Mouse (Mus musculus) T-helper 1 cell (primary cell): ENCODE measurements around the gene Itga6.

Experiments used
- in situ Hi-C: fragments of 300-600 bp; cut with MboI, MseI; formaldehyde crosslinking; loops from one replicate; pipeline ENCODE4 v1.15.1; 2025; ENCODE audit warnings: high pct_unique_total_duplicates

The Itga6 gene

DNA sequence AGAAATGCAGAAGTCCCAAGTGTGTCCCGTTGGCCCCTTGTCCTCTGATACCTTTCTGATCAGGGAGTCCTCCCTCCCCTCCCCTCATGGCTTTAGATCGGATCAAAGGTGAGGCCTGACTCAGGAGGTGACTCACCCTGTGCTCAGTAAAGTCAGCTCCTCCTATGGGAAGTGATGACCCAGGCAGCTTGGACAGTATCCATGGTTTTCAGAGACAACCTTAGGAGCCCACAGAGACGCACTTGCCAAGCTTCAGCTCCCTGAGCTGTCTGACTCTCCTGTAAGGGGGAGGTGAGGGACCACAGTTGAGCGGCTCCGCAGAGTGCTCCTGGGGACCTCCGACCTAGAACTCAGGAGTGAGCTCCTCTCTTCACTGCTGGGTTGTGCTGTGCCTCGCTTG, 56.3 kb downstream of the Itga6 start:
- in situ Hi-C loops: no loop called here

GRCm38 (mm10) chr2:71802131-71802530, 56.7 kb downstream of the Itga6 start:
- in situ Hi-C loops: no loop called here

DNA sequence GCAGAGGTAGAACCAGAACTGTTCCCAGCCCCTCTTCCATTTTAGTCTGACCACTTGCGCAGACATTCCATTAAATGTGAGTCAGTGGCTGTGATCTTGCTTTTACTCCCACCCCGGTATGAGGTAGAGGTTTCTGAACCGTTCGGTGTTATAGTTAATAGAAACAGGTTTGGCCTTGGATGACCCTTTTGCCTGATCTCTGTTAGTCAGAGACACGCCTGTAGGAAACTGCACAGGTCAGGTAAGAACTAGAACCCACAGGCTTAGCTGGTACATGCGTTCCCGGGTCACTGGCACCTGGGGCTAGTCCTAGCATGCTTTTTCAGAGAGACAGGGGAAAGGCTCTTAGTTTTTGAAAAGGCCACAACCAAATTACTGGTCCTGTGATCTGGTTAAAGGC, 59.7 kb downstream of the Itga6 start:
- in situ Hi-C loops: no loop called here

- in situ Hi-C loops: no loop called here
These were observed 60.5 kb downstream of the Itga6 start for GRCm38 (mm10) chr2:71805611-71806567.

DNA sequence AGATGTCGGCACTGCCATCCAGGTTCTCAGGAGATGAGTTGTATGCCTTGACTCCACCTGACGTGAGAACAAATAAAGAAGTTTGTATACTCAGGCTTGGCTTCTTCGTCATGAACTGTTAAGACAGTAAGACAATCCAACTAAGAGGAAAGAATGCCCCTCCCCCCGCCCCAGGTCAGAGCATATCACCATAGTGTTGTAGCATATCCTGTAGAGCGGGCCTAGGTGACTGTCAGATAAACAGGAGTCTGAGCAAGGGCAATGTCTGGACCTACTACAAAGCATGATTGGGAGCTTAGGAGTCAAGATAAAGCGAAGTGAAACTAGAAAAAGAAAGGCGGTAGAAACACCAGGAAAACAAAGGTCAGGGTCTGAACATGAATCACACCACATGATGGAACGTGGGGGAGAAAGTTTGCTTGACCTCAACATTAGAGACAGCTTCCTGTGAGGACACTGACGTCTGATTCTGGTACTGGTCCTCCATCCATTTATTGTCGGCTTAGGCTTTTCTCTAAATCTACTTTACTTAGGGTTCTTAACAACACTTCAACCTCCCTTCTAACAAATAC, 64.0 kb downstream of the Itga6 start:
- in situ Hi-C loops: no loop called here

DNA sequence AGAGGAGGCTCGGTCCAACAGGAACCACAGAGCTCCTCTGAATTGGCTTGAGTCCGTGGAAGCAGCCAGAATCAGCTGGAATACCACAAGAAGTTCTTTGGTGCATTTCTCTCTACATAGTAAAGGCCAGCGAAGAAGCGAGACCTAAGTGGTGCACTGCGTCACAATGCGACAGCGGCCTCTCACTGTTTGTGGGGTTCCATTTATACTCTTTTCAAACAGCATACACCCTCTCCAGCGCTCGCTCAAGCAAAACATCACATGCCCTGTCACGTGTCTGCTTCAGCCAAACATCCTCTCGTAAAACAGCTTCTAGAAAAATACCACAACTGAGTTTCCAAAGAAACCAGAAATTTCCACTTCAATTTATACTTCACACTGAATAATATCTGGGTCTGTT, 64.6 kb downstream of the Itga6 start:
- in situ Hi-C loops: no loop called here

- in situ Hi-C loops: no loop called here
These were observed 65.5 kb downstream of the Itga6 start for GRCm38 (mm10) chr2:71810906-71811305.

- in situ Hi-C loops: no loop called here
These were observed 67.0 kb downstream of the Itga6 start for GRCm38 (mm10) chr2:71812221-71813021.

DNA sequence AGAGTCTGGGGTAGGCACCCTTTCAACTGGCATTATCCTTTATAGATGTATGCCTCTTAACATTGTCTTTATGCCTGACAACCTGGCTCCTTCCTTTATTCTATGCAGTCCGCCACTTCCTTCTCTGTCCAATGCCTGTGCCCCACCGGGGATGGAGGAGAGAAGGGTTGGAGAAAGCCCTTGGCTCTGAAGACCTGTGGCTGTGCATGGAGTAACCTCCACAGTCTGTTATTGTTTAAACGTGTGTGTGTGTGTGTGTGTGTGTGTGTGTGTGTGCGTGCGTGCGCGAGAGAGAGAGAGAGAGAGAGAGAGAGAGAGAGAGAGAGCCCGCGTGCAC, 67.6 kb downstream of the Itga6 start:
- in situ Hi-C loops: no loop called here

DNA sequence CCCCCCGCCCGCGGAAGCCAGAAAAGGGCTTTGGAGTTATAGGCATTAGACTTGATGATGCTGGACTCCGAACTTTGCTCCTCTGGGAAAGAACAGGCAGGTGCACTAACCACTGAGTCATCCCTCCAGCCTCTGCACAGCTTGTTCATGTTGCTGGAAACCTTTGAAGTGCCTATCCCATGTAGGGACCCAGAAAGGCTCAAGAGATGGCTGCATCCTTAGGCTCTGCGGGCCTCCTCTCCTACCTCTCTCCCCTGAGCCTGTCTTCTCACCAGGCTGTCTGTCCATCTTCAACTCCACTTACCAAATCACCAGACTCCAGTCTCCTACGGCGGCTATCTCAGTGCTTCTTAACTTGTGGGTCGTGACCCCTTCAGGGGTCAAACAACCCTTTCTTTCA, 68.0 kb downstream of the Itga6 start:
- in situ Hi-C loops: no loop called here

DNA sequence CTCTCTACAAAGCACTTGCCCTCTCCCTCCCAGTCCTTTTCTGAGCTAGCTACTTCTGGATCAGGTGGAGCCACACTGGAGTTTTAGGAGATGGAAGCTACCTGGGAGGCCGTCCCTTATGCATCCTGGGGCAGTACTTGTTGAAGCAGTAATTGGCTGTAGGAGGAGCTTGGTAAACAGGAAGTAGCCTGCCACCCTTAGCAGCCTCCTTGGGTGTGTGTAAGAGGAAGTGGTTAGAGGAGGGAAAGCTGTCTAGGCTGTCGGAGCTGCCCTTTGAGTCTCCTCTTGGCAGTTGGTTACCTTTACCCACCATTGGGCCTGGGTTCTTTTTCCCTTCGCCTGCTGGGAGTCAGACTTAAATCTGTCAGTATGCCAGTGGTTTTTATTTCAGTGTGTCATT, 68.6 kb downstream of the Itga6 start:
- in situ Hi-C loops: no loop called here

- in situ Hi-C loops: no loop called here
These were observed 69.9 kb downstream of the Itga6 start for GRCm38 (mm10) chr2:71815279-71815678.

- in situ Hi-C loops: no loop called here
These were observed 71.1 kb downstream of the Itga6 start for GRCm38 (mm10) chr2:71816391-71817041.

DNA sequence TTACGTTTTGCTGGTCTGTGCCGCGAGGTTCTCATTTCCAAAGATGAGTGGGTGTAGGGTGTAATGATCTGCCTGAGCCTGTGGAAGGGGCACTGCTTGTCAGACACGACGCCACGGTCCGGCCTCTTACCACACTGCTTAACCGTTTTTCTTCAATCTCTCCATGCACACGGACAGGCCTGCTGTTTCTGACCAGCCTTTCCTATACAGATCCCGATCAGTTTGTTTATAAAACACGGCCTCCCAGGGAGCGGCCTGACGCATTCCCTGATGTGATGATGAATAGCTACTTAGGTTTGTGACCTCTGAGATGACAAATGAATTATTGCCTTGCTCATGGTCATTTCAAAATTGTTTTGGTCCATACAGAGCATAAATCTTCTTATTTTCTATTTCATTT, 78.7 kb downstream of the Itga6 start:
- in situ Hi-C loops: loop anchor here (5.0 kb wide), 1 partner anchor 232 kb away; no protein-coding TSS in a partner anchor

- in situ Hi-C loops: no loop called here
These were observed 82.3 kb downstream of the Itga6 start for GRCm38 (mm10) chr2:71827711-71828110.

- in situ Hi-C loops: no loop called here
These were observed 83.5 kb downstream of the Itga6 start for GRCm38 (mm10) chr2:71828928-71829327.

- in situ Hi-C loops: no loop called here
These were observed 88.2 kb downstream of the Itga6 start for GRCm38 (mm10) chr2:71833626-71834025.

DNA sequence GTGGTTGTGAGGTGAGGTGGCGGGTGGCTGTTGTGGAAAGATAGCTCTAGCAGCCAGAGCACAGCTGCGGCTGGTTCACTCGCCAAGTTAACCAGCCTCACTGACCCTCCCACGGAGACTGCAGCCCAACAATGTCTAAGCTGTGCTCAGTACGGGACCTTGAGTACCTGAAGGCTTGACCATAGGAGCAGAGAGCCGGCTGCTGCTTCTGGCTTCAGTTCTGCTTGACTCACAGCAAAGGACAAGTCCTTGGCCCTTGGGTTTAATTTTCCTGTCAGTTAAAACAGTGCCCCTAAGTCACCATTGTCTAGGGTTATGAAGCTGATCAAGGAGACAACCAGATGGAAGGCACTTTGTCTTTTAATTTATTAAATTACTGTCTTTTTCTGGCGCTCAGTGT, 89.0 kb downstream of the Itga6 start:
- in situ Hi-C loops: no loop called here

DNA sequence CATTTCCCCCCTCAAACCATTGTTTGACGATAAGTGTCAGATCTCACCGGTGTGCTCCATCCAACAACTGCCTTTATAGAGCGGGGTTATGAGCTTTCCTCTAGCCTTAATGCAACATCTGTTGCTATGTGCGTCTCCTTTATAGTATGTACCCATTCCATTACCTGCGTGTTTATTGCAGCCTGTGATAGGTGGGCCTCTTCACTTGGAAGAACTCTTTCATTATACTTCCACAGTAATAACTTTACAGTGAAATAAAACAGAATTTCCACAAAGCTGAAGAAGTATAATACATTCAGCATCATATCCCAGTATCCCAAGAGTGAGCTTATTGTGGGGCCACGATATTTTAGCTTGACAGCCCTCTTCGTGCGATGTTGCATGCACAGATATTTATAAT, 90.1 kb downstream of the Itga6 start:
- in situ Hi-C loops: no loop called here

DNA sequence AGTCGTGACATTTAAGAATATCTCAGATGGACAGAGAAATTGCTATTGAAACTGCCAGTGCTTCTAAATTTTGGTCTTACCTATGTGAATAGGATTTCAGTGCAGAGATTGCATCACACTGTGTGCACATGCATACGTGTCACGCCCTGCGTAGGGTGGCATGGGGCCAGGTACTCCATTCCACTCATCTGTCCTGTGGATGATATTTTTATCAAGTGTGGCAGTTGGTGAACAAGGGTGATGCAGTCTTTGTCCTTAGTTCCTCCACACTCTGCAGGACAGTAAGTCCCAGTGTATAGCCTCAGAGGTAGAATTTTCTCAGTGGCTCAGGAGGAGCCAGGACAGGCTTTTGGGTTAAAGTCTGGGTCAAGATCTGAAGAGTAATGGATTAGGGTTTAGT, 90.8 kb downstream of the Itga6 start:
- in situ Hi-C loops: no loop called here

- in situ Hi-C loops: no loop called here
These were observed 91.8 kb downstream of the Itga6 start for GRCm38 (mm10) chr2:71837261-71837660.

GRCm38 (mm10) chr2:71837791-71838190, 92.4 kb downstream of the Itga6 start:
- in situ Hi-C loops: no loop called here
